Mouse (Mus musculus) heart, embryonic 11.5 days (tissue): ENCODE data around the gene Lcp2. TPM values are rescaled to one million over a fixed set of nuclear protein-coding genes. Genes with fewer than 3 reads are reported as not detected.

ENCODE experiments used
- polyA plus RNA-seq: library from polyadenylated mRNA; unstranded; fragments of >200 nt; fragmentation: Nextera tagmentation; extraction: Ambion mirVana; gene quantifications from 2 replicates; pipeline ENCODE4 v1.2.1, GENCODE M21; 2014

Lcp2 gene
- polyA plus RNA-seq, 1 experiment from 2014 or later = 1.9 TPM

Other genes with a start within 250 kb of the Lcp2 start
- gene Kcnmb1, start 83.9 kb upstream of the Lcp2 start, polyA plus RNA-seq = 6.8 and 7.3 TPM in 2 replicates
- gene Kcnip1, start 53.8 kb upstream of the Lcp2 start, polyA plus RNA-seq = 0.44 and 0.77 TPM in 2 replicates
- 0.34 TPM in 1 of 2 replicates, not detected in the other for gene 4930469K13Rik, start 51.6 kb downstream of the Lcp2 start, polyA plus RNA-seq
- gene Foxi1, start 161.2 kb downstream of the Lcp2 start, polyA plus RNA-seq = not detected in 2 replicates